Mouse (Mus musculus) embryo, embryonic 10.5 days (tissue): ENCODE measurements around the gene 2700081O15Rik.
"Not testable (repeated sequence)": the region's sequence is repeated elsewhere in the genome, so short reads cannot be mapped to it uniquely, and the experiment has no call there.

Experiments
- DNase-seq: peaks from one replicate; pipeline ENCODE4 v3.0.0-alpha.2; 2015; ENCODE audit warnings: low spot score

The 2700081O15Rik gene

DNA sequence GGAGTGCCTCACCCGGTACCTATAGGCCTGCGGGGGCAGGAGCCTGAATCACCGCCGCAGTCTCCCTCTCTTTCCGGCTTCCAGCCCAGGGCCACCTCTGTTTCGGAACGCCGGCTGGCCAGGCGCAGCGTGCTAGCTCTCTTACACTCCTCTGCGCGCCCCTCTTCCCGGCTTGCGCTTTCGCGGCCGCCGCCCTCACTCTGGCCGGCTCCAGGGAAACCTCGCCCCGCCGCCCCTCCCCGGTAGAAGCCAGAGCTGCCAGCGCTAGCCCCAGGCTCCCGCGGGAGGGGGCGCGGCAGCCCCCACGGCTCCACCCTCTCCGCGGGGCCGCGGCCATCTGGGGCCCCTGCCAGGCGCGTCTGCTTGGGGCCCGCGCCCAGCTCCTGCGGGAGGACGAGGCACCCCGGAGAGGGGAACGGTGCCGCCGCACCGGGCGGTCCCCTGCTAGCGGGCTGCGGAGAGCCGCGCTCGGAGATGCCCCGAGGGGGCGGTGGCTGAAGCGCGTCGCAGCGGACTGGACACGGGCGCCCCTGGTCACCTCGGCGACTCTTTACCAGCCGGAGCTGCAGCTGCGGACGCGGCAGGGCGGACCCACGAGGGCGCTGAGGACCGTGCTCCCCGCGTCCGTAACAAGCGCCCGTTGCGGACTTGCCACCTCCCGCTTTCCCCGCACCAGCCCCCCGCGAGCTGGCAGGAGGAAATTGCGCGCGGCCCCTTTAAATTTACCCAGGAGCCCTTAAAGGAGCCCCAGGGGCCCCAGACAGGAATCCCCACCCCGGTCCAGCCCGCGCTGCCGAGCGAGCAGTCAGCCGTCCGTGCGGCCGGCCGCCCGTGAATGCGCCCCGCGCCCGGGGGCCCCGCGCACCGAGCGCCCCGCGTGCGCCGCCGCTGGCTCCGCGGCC is at the start of gene 2700081O15Rik:
TSS of gene 2700081O15Rik (plus strand) at position 792 of the 902 bp plus-strand sequence.
- peak; percentile 88 for DNase-seq

DNA sequence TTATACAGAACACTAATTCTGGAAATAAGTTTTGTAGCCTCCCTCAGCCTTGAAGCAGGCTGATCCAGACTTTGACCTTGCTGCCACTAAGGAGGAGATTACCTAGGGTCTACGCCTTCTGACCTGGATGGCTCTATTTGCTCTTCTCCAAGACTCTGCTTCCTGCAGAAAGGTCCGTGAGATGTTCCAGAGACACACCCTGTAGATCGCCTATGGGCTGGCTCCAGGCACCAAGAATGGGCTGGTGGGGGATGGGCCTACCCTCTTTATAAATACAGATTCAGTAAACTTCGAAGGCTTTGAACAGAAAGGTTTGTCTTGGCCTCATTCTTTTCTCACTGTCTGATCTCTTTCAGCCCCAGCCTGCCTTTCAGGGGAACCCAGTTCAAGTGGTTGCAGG is 48.0 kb upstream of the 2700081O15Rik start:
- DNase-seq, result not testable (repeated sequence)

DNA sequence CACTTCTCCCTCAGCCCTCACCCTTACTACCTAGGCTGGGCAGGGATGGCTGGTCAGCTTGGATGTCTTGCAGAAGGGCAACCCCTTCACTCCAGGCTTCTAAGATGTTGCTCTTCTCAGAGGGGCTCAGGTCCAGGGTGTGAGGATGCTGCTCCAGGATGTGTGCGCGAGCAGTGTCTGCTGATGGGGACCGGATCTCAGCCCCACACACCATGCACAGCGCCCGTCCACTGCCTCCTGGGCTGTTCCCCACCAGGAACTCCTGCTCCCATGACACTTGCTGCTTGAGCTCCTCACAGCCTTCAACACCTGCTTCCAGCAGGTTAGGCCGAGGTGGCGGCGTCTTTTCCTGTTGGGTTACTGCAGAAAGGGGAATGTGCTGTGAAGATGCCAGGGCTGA is 42.9 kb upstream of the 2700081O15Rik start:
- DNase-seq, result no peak

DNA sequence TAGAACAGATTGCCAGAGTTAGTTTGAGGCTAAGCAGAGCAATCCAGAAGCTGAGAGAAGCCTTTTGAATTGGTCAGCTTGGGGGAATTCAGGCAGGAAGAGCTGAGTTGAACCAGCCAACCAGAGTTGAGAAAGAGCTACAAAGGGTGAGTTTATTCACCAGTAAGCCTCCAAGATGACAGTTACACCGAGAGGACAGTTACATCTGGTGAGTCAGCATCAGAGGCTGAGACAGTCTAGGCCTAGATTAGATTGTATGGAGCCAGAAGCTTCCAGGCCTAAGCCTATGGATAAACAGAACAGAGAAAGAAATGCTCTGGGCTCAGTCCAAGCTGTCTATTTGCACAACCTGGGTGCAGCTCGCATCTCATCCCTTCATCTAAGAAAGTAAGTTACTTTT is 39.8 kb upstream of the 2700081O15Rik start:
- no peak for DNase-seq

DNA sequence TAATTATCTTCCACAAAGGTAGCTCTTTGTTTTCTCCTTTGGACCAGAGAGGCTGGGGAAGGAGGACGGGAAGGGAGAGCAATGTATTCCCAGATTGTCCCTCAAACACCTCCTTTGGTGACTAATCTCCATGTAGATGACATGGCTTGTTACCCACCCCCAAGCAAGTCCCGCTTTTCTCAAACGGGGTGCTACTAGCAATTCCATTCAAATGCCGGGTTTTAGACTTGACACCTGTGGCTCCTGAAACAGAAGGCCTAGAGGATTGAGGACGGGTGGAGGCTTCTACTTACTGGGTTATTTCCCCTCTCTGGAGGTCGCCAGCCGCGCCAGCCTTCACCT is 35.5 kb upstream of the 2700081O15Rik start:
- no peak for DNase-seq

DNA sequence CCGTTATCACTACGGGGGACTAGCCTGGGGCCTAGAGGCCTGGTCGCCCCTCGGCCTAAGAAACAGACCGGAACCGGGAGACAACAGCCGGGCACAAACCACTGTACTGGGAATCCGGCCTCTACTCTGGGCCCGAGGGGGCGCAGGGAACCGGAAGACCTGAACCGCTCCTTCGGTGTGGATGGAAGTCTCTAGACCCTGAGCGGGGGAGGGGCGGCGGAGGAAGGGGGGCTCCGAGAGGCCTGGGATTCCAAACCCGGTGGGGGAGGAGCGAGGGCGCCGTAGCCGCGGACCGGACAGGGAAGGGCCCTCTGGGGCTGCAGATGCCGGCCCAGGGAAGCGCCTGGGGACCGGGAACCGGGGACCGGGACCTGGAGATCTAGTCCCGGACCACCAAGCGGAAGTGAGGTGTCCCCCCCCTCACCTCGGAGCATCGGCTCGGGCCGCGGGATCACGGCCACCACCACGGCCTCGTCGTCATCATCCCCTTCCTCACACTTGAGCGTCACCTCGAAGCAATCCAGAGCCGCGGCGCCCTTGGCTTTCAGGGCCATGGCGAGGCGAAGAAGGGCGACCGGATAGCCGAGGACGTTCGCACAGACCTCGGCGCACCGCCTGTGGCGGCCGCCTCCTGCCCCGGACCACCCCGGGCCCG is 35.0 kb upstream of the 2700081O15Rik start:
- peak; percentile 83 for DNase-seq

DNA sequence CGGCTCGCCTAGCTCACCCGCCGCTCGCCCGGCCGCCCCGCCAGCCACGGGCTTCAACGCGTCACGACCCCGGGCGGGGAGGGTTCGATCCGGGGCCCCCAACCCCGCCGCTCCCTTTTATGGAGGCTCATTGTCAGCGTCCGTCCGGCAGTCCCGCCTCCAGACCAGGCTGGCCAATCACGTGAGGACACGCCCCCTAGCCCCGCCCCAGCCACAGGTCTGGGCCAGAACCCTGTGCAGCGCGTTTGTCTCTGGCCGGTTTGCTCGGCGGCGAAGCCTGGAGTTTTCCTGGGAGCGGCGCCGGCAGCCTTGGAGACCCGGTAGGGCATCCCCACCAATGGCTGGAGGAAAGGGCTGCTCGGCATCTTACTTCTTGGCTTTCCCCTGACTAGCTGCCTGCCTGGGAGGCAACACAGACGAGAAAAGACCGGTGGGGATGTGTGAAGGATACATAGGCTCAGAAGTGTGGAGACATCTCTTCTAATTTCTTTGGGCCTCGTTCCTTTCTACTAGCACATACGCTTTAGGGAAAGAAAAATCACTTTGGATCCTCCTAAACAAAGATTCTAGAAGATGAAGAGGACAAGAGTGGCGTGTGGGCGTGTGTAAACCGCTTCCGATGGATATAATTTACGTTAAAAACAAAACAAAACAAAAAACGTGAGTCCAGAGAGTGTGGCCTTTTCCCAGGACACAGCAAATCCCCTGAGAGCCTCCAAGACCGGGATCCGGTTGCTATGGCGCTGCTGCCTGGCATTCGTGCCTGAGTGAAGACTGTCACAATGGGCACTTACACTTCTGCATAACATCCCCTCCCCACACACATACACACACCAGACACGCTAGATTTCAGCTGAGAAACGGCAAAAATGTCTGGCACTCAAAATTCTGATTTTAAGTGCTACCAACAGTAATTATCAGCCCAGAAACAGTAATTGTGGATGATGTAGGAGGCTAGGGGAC is 34.2 kb upstream of the 2700081O15Rik start, which contains the start of gene Spindoc:
TSS of gene Spindoc (minus strand) at position 92 of the 963 bp plus-strand sequence.
- peak; percentile 97 for DNase-seq

DNA sequence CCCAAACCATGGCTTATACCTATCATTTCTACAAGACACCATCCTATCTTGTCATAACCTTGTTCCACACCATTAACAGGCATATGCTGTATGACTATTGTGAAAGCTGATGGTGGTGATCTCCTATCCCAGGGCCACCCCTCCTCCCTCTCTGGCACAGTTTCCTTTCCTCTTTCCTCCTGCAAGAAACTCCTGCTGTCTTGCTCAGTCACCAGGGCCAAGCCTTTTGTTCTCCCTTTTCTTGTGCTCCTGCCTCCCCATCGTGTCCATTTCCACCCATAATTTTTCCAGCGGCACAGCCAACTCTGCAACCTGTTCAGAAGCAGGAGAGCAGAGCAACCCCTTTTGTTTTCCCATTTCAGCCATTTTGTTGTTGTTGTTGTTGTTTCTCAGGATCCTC is 31.4 kb upstream of the 2700081O15Rik start:
- DNase-seq, result no peak

DNA sequence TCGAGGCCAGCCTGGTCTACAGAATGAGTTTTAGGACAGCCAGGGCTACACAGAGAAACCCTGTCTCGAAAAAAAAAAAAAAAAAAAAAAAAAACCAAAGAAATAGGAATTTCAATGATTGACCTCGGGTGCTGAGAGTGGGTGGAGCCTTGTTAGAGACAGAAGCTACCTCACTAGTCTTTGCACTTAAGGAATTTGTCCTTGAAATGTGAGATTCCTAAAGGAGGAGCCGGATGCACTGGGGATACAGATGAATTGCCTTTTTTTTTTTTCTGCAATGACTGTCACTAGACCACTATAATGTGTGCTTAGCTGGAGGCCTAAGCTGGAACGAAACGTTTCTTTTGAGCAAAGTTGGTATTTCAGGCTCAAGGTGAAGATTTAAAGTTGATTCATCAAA is 28.9 kb upstream of the 2700081O15Rik start:
- no peak for DNase-seq

DNA sequence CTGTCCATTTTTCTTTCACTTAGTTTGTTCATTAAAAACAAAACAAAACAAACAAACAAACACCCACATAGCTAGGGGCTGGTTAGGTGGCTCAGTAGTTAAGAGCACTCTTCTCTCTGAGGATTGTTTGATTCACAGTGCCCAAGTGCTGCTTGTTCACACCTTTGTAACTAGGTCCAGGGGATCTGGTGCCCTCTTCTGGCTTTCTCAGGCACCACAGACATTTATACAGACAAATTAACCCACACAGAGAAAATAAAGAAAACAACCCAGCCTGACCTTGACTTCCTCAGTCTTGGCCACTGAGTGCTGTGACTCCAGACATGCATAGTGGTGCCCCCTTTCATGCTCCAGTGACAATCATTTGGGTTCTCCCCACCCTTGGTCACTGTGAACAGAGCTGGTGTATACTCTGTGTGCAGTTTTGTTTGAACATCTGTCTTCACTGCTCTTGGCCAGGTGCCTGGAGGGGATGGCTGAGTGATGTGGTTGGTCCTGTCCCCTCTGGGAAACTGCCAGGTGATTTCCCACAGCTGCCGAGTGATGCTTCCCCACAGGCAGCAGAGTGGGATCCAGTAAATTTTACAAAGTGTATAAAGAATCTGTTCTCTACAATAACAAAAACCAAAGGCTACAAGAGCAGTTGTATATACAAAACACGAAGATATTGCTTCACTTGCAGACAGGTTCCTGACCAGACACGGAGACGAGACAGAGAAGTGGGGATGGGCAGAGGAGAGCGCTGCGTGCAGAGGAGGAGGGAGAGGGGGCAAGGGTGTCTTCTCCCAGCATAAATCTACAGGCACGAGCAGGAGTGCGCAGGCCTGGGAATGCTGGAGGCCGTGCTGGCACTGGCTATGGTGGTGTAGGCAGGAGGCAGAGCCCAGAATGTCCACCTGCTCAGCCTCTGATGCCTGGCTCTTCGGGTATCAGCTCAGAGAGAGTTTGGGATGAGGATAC is 20.3 kb upstream of the 2700081O15Rik start:
- DNase-seq, result peak; percentile 28

DNA sequence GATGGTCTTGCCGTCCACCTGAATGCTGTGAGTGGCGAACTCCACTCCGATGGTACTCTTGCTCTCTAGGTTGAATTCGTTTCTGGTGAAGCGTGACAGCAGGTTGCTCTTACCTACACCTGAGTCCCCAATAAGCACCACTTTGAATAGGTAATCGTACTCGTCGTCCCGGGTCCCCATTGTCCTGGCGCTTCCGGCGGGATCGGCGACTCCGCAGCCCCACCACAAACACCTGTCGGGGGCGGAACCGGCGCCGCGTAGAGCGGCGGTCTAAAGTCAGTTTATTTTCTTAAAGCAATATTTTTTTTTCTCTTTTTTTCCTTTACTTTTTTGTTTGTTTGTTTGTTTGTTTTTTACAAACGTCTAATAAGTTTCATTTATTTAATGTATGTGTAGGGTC is 18.5 kb upstream of the 2700081O15Rik start:
- DNase-seq, result not testable (repeated sequence)

DNA sequence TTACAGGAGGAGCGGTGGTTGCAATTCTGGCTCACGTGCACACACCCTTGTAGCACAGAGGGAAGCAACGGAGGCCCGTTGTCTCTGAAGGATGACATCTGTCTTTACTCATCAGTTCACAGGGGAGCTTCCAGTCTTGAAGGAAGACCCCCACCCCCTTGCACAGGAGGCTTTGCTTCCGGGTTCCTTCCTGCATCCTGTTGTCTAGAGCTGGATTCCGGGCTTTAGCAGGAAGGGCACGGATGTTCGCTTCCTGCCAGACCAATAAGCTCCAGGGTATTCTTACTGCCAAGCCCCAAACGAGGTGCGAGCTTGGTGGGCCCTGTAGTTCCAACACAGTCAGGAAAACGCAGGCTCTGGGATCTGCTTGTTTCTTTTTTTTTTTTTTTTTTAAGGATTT is 16.8 kb upstream of the 2700081O15Rik start:
- peak; percentile 28 for DNase-seq

DNA sequence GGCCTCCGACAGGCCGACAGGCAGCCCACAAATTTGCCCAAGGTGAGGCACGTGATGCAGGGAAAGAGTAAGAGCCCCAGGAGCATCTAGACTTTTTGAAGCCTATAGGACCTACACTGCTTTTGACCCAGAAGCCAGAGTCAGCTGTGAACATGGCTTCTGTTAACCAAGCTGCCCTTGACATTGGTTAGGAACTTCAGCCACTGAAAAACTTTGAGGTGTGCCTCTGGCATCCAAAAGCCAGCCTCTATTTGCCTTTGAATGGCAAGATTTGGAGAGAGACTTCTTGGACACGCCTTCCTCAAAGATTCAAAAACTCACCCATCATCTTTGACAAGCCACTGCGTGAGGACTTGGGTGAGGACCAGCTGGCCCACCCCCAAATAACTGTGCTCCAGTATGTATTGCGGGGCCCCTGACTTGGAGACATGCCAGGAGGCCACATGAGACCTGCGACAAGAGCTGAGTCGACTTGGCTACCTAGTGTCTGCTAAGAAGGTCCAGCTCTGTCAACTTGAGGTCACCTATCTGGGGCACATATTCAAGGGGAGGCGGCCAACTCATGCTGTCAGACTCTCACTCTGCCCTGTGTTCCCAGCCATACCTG is 12.7 kb upstream of the 2700081O15Rik start:
- no peak for DNase-seq

DNA sequence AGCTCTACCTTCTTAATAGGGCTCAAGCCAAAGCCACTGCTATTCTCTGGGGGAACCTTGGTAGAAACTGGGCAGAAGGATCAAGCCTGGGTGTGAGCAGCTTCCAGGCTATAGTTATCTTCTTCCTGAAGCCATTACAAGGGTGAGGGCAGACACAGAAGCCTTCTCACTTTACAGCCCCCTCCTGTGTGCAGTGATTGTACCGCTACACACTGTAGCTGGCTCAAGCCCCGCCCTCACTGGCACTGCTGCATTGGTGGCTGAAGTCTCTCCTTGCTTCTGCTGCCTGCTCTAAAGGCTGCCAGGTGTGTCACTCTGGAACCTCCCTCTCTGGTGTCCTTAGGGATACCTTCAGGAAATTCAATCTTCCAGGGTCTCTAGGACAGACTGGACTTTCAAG is 5.1 kb upstream of the 2700081O15Rik start:
- no peak for DNase-seq

DNA sequence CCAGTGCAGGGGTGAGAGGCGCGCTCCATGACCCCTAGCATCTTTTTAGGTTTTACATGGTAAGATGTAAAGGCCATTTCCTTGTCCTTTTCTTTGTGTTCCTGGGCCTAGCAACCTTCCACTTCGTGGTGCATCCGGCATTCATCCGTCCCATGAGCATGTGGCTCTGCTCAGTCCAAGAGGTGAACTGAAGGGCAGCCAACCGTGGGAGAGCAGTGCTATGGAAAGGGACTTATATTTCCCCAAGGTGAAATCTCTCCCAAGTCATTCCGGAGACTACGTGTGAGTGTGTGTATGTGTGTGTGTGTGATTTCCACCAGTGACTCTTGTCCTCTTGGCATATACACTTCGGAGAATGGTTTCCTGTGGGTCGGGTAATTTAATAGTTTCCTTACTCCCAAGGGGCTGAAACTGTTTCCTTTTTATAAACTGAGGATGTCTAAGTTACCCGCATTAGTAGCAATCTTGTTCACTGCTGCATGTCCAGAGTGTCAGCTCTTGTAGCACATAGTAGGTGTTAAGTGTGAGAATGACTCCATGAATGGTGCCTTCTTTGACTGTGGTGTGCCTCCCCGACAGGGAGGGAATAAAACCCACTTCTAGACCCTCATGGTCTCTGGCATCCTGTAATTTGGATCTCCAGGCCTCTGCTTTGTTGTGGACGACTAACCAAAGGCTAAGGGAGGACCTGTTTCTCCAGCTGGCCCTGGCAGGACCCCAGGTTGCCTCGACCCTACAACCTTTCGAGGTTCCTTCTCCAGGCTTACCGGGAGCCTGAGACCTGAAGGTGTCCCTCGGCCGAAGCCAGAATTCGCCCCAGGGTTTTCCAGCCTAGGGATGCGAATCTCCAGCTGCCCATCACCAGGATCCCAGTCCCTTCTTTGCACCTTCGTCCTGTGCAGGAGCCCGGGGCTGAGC is 1.2 kb upstream of the 2700081O15Rik start:
- peak; percentile 27 for DNase-seq

DNA sequence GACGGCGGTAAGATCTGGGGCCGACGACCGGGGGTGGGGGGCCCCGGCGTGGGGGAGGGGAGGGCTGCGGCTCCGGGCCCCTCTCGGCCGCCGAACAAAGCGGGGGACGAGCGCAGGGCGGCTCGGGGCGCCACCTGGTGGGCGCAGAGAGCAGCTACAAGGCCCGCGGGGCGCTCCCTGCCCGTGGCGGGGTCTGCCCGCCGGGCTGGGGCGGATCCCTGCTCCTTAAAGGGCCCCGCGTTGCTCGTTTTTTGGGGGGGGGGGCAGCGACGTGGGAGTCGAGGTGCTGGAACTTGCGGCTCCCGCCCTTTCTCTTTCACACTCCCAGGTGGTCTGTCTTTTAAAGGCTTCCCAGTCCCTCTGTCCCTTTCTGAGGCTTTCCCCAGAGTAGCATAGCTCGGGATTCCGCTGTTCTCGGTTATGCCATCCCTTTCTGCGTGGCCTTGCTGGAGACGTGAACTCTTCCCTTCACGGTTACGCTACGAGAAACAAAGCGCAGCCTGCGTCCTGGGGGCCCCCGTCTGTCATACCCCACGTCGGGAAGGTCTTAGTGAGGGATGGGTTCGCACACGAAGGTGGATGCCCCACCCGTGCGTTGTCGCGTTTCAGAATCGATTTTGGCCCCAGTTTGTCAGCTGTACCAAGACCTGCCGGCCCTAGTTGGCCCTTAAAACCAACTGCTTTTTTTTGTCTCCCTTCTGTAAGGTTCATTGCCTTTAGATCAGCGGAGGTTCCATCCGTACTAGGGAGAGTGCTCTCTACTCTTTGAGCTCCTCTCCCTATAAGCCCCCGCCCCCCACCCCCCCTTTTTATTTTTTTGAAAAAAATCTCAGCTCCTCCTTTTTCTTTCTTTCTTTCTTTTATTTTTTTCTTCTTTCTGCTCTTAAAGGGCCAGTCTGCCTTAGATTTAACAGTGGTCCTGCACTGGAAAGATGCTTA is 755 bp downstream of the 2700081O15Rik start:
- peak; percentile 90 for DNase-seq

DNA sequence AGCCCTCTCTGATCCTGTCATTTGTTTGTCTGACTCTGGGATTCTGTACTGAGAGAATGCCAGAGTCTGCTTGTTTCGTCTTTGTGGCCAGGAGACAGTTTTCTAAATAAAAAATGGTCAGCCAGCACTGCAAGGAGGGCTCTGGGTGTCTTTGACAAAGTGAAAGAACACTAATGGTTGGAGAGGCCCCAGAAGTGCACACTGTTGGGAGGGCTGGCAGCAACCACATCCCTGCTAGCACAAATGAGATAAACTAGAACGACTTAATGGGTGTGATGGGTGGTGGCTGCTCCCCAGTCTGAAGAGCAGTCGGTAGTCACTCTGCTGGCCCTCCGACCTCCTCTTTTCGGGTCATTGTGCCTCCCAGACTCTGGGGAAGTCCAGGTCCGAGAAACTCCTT is 1.7 kb downstream of the 2700081O15Rik start:
- no peak for DNase-seq

DNA sequence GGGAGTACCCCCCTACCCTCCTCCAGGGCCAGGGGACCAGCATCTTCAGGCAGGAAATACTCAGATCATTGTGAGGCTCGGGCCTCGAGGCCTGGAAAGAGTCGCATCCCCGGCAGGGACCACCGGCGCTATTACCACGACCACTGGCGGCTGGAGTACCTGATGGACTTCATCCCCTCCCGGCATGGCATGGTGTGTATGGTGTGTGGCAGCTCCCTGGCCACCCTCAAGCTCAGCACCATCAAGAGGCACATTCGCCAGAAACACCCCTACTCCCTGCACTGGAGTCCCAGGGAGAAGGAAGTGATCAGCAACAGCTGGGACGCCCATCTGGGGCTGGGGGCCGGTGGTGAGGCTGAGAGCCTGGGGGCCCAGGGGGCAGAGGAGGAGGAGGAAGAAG is 2.7 kb downstream of the 2700081O15Rik start:
- no peak for DNase-seq
